Mouse (Mus musculus): ENCODE measurements around the gene Nat8f6.

GRCm38 (mm10) chr6:85853481-85853880 lies 32.7 kb upstream of the Nat8f6 start:
- TF ChIP-seq CTCF (IDR thresholded peaks at IDR 0.05; ENCODE audit: low read depth, low read length): no peak
- no peak for TF ChIP-seq POLR2A (IDR thresholded peaks at IDR 0.05; ENCODE audit: borderline replicate concordance, low read depth, low read length)

All from bone marrow macrophage, adult 2 months (primary cell).